Mouse (Mus musculus): ENCODE results near the gene Wfdc3. TPM values are rescaled to one million over a fixed set of nuclear protein-coding genes. Genes with fewer than 3 reads are reported as not detected.

Gene Wfdc3
- polyA plus RNA-seq, 1 experiment from 2014 or later = 0.64 TPM

DNA sequence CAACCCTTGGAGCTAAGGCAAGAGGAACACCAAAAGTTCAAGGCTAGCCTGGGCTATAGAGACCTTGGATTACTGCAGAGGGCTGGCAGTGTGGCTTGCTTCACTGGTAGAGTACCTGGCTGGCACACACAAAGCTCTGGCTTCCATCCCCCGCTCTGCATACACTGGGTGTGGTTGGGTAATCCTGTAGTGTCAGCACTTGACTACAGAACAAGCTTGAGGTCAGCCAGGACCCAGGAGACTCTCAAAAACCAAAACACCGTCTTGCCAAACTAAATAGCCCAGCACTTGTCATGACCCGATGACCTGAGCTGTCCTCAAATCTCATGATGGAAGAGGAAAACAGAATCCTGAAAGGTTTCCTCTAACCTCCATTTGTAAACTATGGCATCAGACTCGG lies 44.7 kb upstream of the Wfdc3 start:
- no peaks in the 10 kb centered on the region for H3K9me3 ChIP-seq (replicated peaks; ENCODE audit: low read length)
- H3K27ac ChIP-seq = no peak overlapping the region
- WGBS = 74% methylated on average over 4 of the region's 4 CpGs
- H3K4me3 ChIP-seq (replicated peaks; ENCODE audit: low read depth, low read length) = no peak overlapping the region
- TF ChIP-seq CTCF (IDR thresholded peaks at IDR 0.05; ENCODE audit: low read depth) = no peak
- no peaks in the 10 kb centered on the region; the same call in 1 of the 2 replicates for H3K4me1 ChIP-seq (replicated peaks; ENCODE audit: insufficient read depth, low read length)
- ATAC-seq (replicated peaks; ENCODE audit: low FRiP score, low read depth) (no peak), DNase-seq (ENCODE audit: low spot score) (no peak)
- H3K9ac ChIP-seq (ENCODE audit: low read depth, low read length) = no peak overlapping the region
- no peak overlapping the region for H3K4me2 ChIP-seq (ENCODE audit: low read length)
- no peaks in the 10 kb centered on the region for H3K27me3 ChIP-seq (ENCODE audit: insufficient read depth, low read length)
- H3K36me3 ChIP-seq (ENCODE audit: insufficient read depth, low read length) = peaks cover 30% of the 10 kb centered on the region

DNA sequence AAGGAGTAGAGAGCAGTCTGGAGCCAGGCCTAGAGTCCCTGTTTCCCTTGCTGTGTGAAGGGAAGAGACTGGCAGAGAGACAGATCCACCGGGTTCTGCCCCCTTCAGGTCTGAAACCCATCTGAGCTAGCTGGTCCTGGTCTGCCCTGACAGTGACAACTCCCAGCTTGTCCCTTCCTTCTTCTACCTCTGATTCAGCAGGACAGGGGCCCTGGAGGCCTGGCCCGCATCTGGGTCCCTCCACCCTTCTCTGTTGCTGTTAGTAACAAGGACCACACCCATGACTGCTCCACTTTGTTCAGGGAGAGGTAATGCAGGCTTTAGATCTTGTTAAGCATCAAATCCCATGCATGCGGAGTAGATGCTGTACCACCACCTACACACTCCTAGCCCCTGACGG lies 42.7 kb upstream of the Wfdc3 start:
- TF ChIP-seq CTCF (IDR thresholded peaks at IDR 0.05; ENCODE audit: low read depth) = no peak
- DNase-seq (ENCODE audit: low spot score) (no peak), ATAC-seq (replicated peaks; ENCODE audit: low FRiP score, low read depth) (no peak)
- H3K27ac ChIP-seq = 0 out of 2 replicates have a peak overlapping the region, but pooled peaks have one; percentile 4
- no peak overlapping the region for H3K9ac ChIP-seq (ENCODE audit: low read depth, low read length)
- H3K27me3 ChIP-seq (ENCODE audit: insufficient read depth, low read length) = no peaks in the 10 kb centered on the region
- peaks cover 25% of the 10 kb centered on the region for H3K36me3 ChIP-seq (ENCODE audit: insufficient read depth, low read length)
- H3K9me3 ChIP-seq (replicated peaks; ENCODE audit: low read length) = no peaks in the 10 kb centered on the region
- no peak overlapping the region for H3K4me3 ChIP-seq (replicated peaks; ENCODE audit: low read depth, low read length)
- 72% methylated on average over 4 of the region's 4 CpGs for WGBS
- H3K4me2 ChIP-seq (ENCODE audit: low read length) = no peak overlapping the region
- H3K4me1 ChIP-seq (replicated peaks; ENCODE audit: insufficient read depth, low read length) = no peaks in the 10 kb centered on the region; the same call in 1 of the 2 replicates

DNA sequence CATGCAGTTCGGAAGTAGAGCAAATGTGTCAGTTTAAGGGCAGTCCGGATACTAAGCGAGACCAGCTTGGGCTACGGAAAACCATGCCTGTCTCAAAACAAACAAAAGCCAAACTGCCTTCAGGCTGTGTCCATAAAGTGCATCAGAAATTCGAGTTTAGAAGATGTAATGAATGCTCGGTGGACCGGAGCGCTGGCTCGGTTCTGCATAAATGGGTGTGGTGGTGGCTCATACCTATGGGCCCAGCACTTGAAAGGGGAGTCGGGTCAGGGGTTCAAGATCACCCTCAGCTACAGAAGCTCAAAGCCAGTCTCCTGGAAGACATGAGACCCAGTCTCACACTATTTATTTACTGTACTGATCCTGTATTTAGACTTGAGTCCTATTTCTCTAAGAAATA lies 42.0 kb upstream of the Wfdc3 start:
- H3K36me3 ChIP-seq (ENCODE audit: insufficient read depth, low read length) = peaks cover 24% of the 10 kb centered on the region
- TF ChIP-seq CTCF (IDR thresholded peaks at IDR 0.05; ENCODE audit: low read depth) = no peak
- no peak overlapping the region for H3K27ac ChIP-seq
- H3K27me3 ChIP-seq (ENCODE audit: insufficient read depth, low read length) = no peaks in the 10 kb centered on the region
- no peak overlapping the region for H3K4me3 ChIP-seq (replicated peaks; ENCODE audit: low read depth, low read length)
- WGBS = 62% methylated on average over 10 of the region's 10 CpGs
- ATAC-seq (replicated peaks; ENCODE audit: low FRiP score, low read depth) (no peak), DNase-seq (ENCODE audit: low spot score) (no peak)
- H3K4me2 ChIP-seq (ENCODE audit: low read length) = no peak overlapping the region
- no peaks in the 10 kb centered on the region; the same call in 1 of the 2 replicates for H3K4me1 ChIP-seq (replicated peaks; ENCODE audit: insufficient read depth, low read length)
- H3K9me3 ChIP-seq (replicated peaks; ENCODE audit: low read length) = no peaks in the 10 kb centered on the region
- H3K9ac ChIP-seq (ENCODE audit: low read depth, low read length) = no peak overlapping the region

DNA sequence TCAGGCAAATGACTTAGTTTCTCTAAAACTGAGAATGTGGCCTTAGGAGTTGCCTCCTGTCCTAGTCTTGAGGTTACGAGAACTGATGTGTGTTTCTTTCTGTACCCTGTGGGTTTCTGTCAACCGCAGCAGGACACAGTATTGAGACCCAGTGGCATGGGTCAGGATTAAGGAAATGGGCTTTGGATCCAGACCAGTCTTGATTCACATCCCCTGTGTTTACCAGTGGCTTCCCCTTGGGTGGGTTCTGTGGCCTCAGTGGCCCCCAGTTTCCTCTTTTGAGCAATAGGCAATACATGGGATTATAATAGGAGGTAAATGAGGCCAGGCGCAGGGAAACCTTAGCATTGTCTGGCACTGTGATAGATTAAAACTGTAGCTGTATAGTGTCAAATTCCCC lies 41.3 kb upstream of the Wfdc3 start:
- no peak for TF ChIP-seq CTCF (IDR thresholded peaks at IDR 0.05; ENCODE audit: low read depth)
- H3K9me3 ChIP-seq (replicated peaks; ENCODE audit: low read length) = no peaks in the 10 kb centered on the region
- ATAC-seq (replicated peaks; ENCODE audit: low FRiP score, low read depth) = no peak
- H3K27ac ChIP-seq = peak overlapping the region; percentile 90
- 0 out of 2 replicates have a peak overlapping the region, but pooled peaks have one; percentile 76 for H3K9ac ChIP-seq (ENCODE audit: low read depth, low read length)
- peak overlapping the region; percentile 67; the same call in 1 of the 2 replicates for H3K4me3 ChIP-seq (replicated peaks; ENCODE audit: low read depth, low read length)
- no peaks in the 10 kb centered on the region for H3K27me3 ChIP-seq (ENCODE audit: insufficient read depth, low read length)
- H3K4me1 ChIP-seq (replicated peaks; ENCODE audit: insufficient read depth, low read length) = no peaks in the 10 kb centered on the region; the same call in 1 of the 2 replicates
- DNase-seq (ENCODE audit: low spot score) = no peak
- 75% methylated on average over 3 of the region's 3 CpGs for WGBS
- H3K36me3 ChIP-seq (ENCODE audit: insufficient read depth, low read length) = peaks cover 16% of the 10 kb centered on the region
- H3K4me2 ChIP-seq (ENCODE audit: low read length) = peak overlapping the region; percentile 75

DNA sequence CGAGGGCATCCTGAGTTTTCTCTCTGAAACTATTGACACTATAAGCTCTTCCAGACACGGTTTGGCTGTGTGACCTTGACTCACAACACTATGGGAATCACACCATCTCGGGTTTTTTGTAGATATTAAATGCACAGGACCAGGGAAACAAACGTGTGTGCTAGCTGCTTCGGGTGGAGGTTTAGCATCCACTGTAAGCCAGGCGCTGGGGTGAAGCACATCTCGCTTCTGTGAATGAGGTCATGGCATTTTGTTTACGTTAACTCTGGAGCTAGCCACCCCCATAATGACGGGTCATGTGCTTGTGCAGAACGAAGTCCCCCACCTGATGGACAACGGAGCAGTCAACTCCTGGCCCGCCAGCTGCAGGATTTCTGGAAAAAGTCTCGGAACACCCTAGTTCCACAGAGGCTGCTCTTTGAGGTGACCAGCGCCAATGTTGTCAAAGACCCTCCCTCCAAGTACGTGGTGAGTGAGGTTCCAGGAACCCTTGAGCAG lies 40.7 kb upstream of the Wfdc3 start:
- ATAC-seq (replicated peaks; ENCODE audit: low FRiP score, low read depth) (no peak), DNase-seq (ENCODE audit: low spot score) (peak; percentile 51)
- 6% methylated on average over 15 of the region's 15 CpGs for WGBS
- H3K4me1 ChIP-seq (replicated peaks; ENCODE audit: insufficient read depth, low read length) = no peaks in the 10 kb centered on the region; the same call in 1 of the 2 replicates
- peak overlapping the region; percentile 90 for H3K27ac ChIP-seq
- no peaks in the 10 kb centered on the region for H3K27me3 ChIP-seq (ENCODE audit: insufficient read depth, low read length)
- no peak for TF ChIP-seq CTCF (IDR thresholded peaks at IDR 0.05; ENCODE audit: low read depth)
- peaks cover 10% of the 10 kb centered on the region; the same call in 1 of the 2 replicates for H3K36me3 ChIP-seq (ENCODE audit: insufficient read depth, low read length)
- H3K9me3 ChIP-seq (replicated peaks; ENCODE audit: low read length) = no peaks in the 10 kb centered on the region
- H3K4me2 ChIP-seq (ENCODE audit: low read length) = peak overlapping the region; percentile 75
- H3K9ac ChIP-seq (ENCODE audit: low read depth, low read length) = peak overlapping the region; percentile 76
- H3K4me3 ChIP-seq (replicated peaks; ENCODE audit: low read depth, low read length) = peak overlapping the region; percentile 67

DNA sequence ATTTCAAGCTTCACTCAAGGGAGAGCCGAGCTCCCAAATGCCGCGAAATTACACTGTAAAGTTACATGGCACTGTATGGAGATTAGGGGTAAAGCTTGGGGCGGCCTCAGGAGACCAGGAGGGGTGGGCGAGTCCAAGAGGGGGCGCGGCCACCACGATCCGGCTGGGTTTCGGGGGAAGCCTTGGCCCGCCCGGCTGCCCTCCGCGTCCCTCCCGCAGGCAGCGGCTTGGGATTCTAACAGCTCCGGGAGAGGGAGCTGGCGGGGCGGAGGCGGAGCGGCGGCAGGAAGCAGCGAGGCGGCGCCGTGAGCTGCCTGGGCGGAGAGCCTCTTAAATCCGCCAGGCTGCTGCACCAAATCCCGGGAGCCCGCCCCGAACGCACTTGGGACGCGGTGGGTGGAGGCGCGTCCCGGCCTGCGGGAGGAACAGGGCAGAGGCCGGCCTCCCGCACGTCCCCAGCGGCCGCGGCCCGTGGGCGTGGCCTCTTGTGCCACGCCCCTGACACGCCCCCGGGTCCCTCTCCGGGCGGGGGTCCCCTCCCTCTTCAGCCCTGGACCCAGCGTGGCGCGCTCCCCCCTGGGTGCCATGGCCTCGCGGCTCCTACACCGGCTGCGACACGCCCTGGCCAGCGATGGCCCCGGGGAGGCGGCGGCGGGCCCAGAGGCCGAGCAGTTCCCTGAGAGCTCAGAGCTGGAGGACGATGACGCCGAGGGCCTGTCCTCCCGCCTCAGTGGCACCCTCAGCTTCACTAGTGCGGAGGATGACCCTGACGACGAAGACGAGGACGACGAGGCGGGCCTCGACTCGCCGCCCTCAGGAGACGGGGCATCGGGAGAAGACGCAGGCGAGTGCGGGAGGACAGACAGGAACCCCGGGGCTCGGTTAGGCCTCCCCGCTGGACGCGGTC lies 40.0 kb upstream of the Wfdc3 start, which contains the start of gene Snx21:
Snx21 (plus strand) TSS at position 343 of the 907 bp plus-strand sequence.
- DNase-seq (ENCODE audit: low spot score) = peak; percentile 92
- Histone ChIP-seq H3K27me3 (ENCODE audit: insufficient read depth, low read length) (no peaks in the 10 kb centered on the region), H3K9me3 (replicated peaks; ENCODE audit: low read length) (no peaks in the 10 kb centered on the region), H3K4me3 (replicated peaks; ENCODE audit: low read depth, low read length) (peak within 1 kb of the TSS; percentile 67), H3K9ac (ENCODE audit: low read depth, low read length) (peak within 1 kb of the TSS; percentile 76), H3K36me3 (ENCODE audit: insufficient read depth, low read length) (peaks cover 4% of the 10 kb centered on the region; the same call in 1 of the 2 replicates), H3K27ac (peak within 1 kb of the TSS; percentile 90), H3K4me2 (ENCODE audit: low read length) (peak within 1 kb of the TSS; percentile 75), H3K4me1 (replicated peaks; ENCODE audit: insufficient read depth, low read length) (no peaks in the 10 kb centered on the region; the same call in 1 of the 2 replicates)
- peak; percentile 87 for ATAC-seq (replicated peaks; ENCODE audit: low FRiP score, low read depth)
- peak; percentile 65 for TF ChIP-seq CTCF (IDR thresholded peaks at IDR 0.05; ENCODE audit: low read depth)
- WGBS = under 1% methylated on average over 75 of the region's 89 CpGs
